Mouse (Mus musculus): Measurements from ENCODE around the gene Adamts9. TPM values are rescaled to one million over a fixed set of nuclear protein-coding genes. Genes with fewer than 3 reads are reported as not detected.

Adamts9 gene
- total and polyA plus RNA-seq, 3 experiments, result not detected

DNA sequence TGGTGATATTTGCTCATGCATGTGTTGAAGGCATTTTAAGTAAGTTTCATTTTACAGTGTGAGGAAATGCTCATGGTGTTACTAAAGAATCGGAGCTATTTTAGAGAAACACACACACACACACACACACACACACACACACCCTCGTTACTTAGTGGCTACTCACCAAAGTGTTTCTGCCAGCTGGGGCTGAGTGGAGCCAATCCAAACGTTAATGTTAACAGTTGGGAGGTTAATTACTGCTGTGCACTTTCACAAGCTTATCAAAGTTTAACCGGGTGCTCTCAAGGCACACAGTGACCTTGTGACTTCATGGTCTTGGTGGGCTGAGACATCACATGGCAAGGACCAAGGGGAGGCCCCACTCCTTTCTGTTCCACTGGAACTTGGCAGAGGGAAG lies 21.4 kb downstream of the Adamts9 start:
- in situ Hi-C loops (cut with MboI; ENCODE audit: low pct_ligation_motif_present, low pct_unique_long_range_greater_than_20kb, low sequenced_read_pairs) (no loop called here), dilution Hi-C loops (cut with MboI; ENCODE audit: extremely low pct_ligation_motif_present, extremely low pct_unique_long_range_greater_than_20kb, low sequenced_read_pairs) (no loop called here)
- no peaks in the 10 kb centered on the region for H3K27me3 ChIP-seq (replicated peaks)
- peaks cover 68% of the 10 kb centered on the region for H3K9me3 ChIP-seq (replicated peaks; ENCODE audit: low read length)
- no peak overlapping the region for H3K4me2 ChIP-seq (ENCODE audit: insufficient read depth, low read depth, poor library complexity, severe bottlenecking)
- H3K27ac ChIP-seq (ENCODE audit: insufficient read depth, low read depth), result no peak overlapping the region
- H3K4me1 ChIP-seq (ENCODE audit: control insufficient read depth in 1 of 2, insufficient read depth in 2 of 2), result no peaks in the 10 kb centered on the region
- H3K9ac ChIP-seq (ENCODE audit: insufficient read depth, low read depth), result no peak overlapping the region
- no peak for DNase-seq (ENCODE audit: extremely low read depth)
- TF ChIP-seq SIN3A (IDR thresholded peaks at IDR 0.05; ENCODE audit: low read length) (no peak), EP300 (IDR thresholded peaks at IDR 0.05; ENCODE audit: low read length) (no peak), POLR2A (IDR thresholded peaks at IDR 0.05; ENCODE audit: low read depth, low read length) (no peak), GABPA (IDR thresholded peaks at IDR 0.05; ENCODE audit: insufficient replicate concordance, low read depth, low read length) (no peak), MXI1 (IDR thresholded peaks at IDR 0.05; ENCODE audit: low read depth, low read length) (no peak), CHD1 (IDR thresholded peaks at IDR 0.05; ENCODE audit: low read depth, low read length) (no peak), ELF1 (IDR thresholded peaks at IDR 0.05; ENCODE audit: low read depth, low read length) (no peak)
- no peaks in the 10 kb centered on the region for H3K79me2 ChIP-seq (replicated peaks; ENCODE audit: control insufficient read depth, extremely low read depth, insufficient read depth, poor library complexity, severe bottlenecking)
- H3K4me3 ChIP-seq (replicated peaks in 1 of 3; ENCODE audit: low read depth in 2 of 3, low read length in 2 of 3, poor library complexity in 1 of 3), result no peak overlapping the region
- H3K36me3 ChIP-seq (replicated peaks in 1 of 2; ENCODE audit: control insufficient read depth in 1 of 2, insufficient read depth in 1 of 2, low read length in 1 of 2), result no peaks in the 10 kb centered on the region

DNA sequence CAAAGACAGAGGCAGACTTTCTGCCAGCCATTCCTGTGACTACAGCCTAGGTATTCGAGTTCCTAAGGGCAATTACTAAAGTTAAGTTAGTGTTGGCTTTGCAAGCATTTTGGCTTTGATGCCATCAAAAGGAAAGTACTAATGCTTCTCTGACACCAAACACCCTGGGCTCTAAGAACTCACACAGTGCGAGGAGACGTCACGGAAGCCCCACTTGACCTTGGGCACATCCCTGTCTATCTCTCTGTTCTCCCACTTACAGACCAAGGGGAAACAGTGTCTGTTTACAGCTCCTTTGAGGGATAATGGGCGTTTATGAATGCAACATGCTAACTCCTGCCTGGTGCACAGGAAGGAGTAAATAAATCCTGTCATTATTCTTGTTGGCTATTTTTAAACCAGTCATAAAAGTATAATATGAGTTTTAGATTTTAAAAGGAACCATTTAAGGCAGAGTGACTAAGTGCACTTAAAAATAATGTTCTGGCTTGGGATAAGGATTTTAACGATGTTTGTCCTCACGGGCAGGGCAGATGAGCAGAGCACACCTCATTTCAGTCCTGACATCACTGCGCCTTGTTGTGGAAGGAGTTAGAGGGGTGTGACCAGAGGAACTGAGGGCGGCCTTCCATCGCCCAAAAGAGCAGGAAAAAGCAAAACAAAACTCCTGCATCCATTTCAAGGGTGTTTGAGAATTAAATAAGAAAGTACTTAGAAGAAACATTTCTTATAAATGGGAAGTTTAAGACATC lies 22.2 kb downstream of the Adamts9 start:
- in situ Hi-C loops (cut with MboI; ENCODE audit: low pct_ligation_motif_present, low pct_unique_long_range_greater_than_20kb, low sequenced_read_pairs), result no loop called here
- H3K4me1 ChIP-seq (ENCODE audit: control insufficient read depth in 1 of 2, insufficient read depth in 2 of 2), result no peaks in the 10 kb centered on the region
- H3K27me3 ChIP-seq (replicated peaks), result no peaks in the 10 kb centered on the region
- H3K9me3 ChIP-seq (replicated peaks; ENCODE audit: low read length), result peaks cover 64% of the 10 kb centered on the region
- DNase-seq (ENCODE audit: extremely low read depth), result no peak
- H3K4me2 ChIP-seq (ENCODE audit: insufficient read depth, low read depth, poor library complexity, severe bottlenecking), result no peak overlapping the region
- H3K27ac ChIP-seq (ENCODE audit: insufficient read depth, low read depth), result no peak overlapping the region
- TF ChIP-seq USF1 (IDR thresholded peaks at IDR 0.05; ENCODE audit: low read depth, low read length), result no peak
- TF ChIP-seq ZC3H11A (IDR thresholded peaks at IDR 0.05; ENCODE audit: low read depth, low read length), result no peak
- no peak for TF ChIP-seq EP300 (IDR thresholded peaks at IDR 0.05; ENCODE audit: low read length)
- TF ChIP-seq USF2 (conservative IDR thresholded peaks at IDR 0.05; ENCODE audit: low read depth, low read length), result no peak
- no peak for TF ChIP-seq SMC3 (IDR thresholded peaks at IDR 0.05; ENCODE audit: low read depth, low read length)
- no peak for TF ChIP-seq MXI1 (IDR thresholded peaks at IDR 0.05; ENCODE audit: low read depth, low read length)
- no peak for TF ChIP-seq TBP (conservative IDR thresholded peaks at IDR 0.05; ENCODE audit: low read depth, low read length)
- TF ChIP-seq JUND (conservative IDR thresholded peaks at IDR 0.05; ENCODE audit: low read depth, low read length), result no peak
- no peak for TF ChIP-seq POLR2A (IDR thresholded peaks at IDR 0.05; ENCODE audit: low read depth, low read length)
- no peak for TF ChIP-seq BHLHE40 (IDR thresholded peaks at IDR 0.05; ENCODE audit: low read depth, low read length)
- TF ChIP-seq SIN3A (IDR thresholded peaks at IDR 0.05; ENCODE audit: low read length), result no peak
- no peak for TF ChIP-seq MAX (IDR thresholded peaks at IDR 0.05; ENCODE audit: low read length)
- no peaks in the 10 kb centered on the region for H3K36me3 ChIP-seq (replicated peaks in 1 of 2; ENCODE audit: control insufficient read depth in 1 of 2, insufficient read depth in 1 of 2, low read length in 1 of 2)
- no peak overlapping the region for H3K4me3 ChIP-seq (replicated peaks in 1 of 3; ENCODE audit: low read depth in 2 of 3, low read length in 2 of 3, poor library complexity in 1 of 3)
- no peaks in the 10 kb centered on the region for H3K79me2 ChIP-seq (replicated peaks; ENCODE audit: control insufficient read depth, extremely low read depth, insufficient read depth, poor library complexity, severe bottlenecking)
- no peak overlapping the region for H3K9ac ChIP-seq (ENCODE audit: insufficient read depth, low read depth)
- dilution Hi-C loops (cut with MboI; ENCODE audit: extremely low pct_ligation_motif_present, extremely low pct_unique_long_range_greater_than_20kb, low sequenced_read_pairs), result no loop called here
